Mouse (Mus musculus) retina, postnatal 7 days (tissue): ENCODE measurements around the gene Alkbh3.

ENCODE experiments used
- DNase-seq: peaks from one replicate; pipeline ENCODE4 v3.0.0-alpha.2; 2012; ENCODE audit warnings: low read depth, low spot score

The Alkbh3 gene

GRCm38 (mm10) chr2:93992810-93993209, 17.8 kb downstream of the Alkbh3 start:
- no peak for DNase-seq

- no peak for DNase-seq
Measured at GRCm38 (mm10) chr2:93992259-93992658, 18.3 kb downstream of the Alkbh3 start.

GRCm38 (mm10) chr2:93991336-93991735, 19.3 kb downstream of the Alkbh3 start:
- no peak for DNase-seq

- DNase-seq = no peak
Measured at GRCm38 (mm10) chr2:93988440-93988839, 22.2 kb downstream of the Alkbh3 start.

GRCm38 (mm10) chr2:93982457-93983235, 28.0 kb downstream of the Alkbh3 start:
- DNase-seq = no peak

GRCm38 (mm10) chr2:93979249-93980120, 31.1 kb downstream of the Alkbh3 start:
- DNase-seq = no peak

GRCm38 (mm10) chr2:93976436-93977252, 34.0 kb downstream of the Alkbh3 start:
- DNase-seq = no peak

- DNase-seq = no peak
Measured at GRCm38 (mm10) chr2:93975526-93976435, 34.8 kb downstream of the Alkbh3 start.

GRCm38 (mm10) chr2:93975041-93975440, 35.6 kb downstream of the Alkbh3 start:
- DNase-seq = no peak

- no peak for DNase-seq
Measured at GRCm38 (mm10) chr2:93971647-93972046, 39.0 kb downstream of the Alkbh3 start.

- DNase-seq = no peak
Measured at GRCm38 (mm10) chr2:93964494-93965160, 46.0 kb downstream of the Alkbh3 start.

GRCm38 (mm10) chr2:93963802-93964201, 46.8 kb downstream of the Alkbh3 start:
- no peak for DNase-seq

GRCm38 (mm10) chr2:93961716-93962115, 48.9 kb downstream of the Alkbh3 start:
- DNase-seq = no peak

GRCm38 (mm10) chr2:93959346-93959745, 51.3 kb downstream of the Alkbh3 start:
- DNase-seq = no peak

- DNase-seq = no peak
Measured at GRCm38 (mm10) chr2:93958216-93958615, 52.4 kb downstream of the Alkbh3 start.

GRCm38 (mm10) chr2:93957785-93958175, 52.8 kb downstream of the Alkbh3 start:
- DNase-seq = no peak

GRCm38 (mm10) chr2:93956908-93957784, 53.5 kb downstream of the Alkbh3 start, which contains the start of gene Gm13889:
Gene Gm13889, minus strand, starts transcription at chr2:93957201.
- no peak for DNase-seq

GRCm38 (mm10) chr2:93956331-93956801, 54.2 kb downstream of the Alkbh3 start:
- no peak for DNase-seq

GRCm38 (mm10) chr2:93955886-93956285, 54.7 kb downstream of the Alkbh3 start:
- no peak for DNase-seq
